ENCODE assay signal across 14 mouse cellular contexts in genomic region chr14:80172799-80173484, GRCm38 (mm10).
DNase-seq lines count a peak whose midpoint lies in the region; ATAC-seq lines count a peak whose summit lies in the region.
"Had no signal": no experiment of that assay in that cellular context is flagged by ENCODE, and none has a peak within 500 bp of the region (broad histone marks: within the 10 kb centered on the region; RNA-seq: fewer than 3 reads in every experiment).

No protein-coding gene starts in this region.

- no peak for DNase-seq in kidney, adult 18-20 months
- DNase-seq in embryo, embryonic 10 days (ENCODE audit: low spot score), result peak; percentile 35
- no peak for DNase-seq in yolk sac, embryonic 10.5 days (ENCODE audit: low spot score)
- DNase-seq: layer of hippocampus, adult 9-11 months; lung, adult 18-20 months; right cerebral cortex, postnatal 25 days had no signal

- H3K4me1 ChIP-seq in kidney, embryonic 15.5 days, result peaks cover 12% of the 10 kb centered on the region; the same call in 1 of the 2 replicates
- peaks cover 13% of the 10 kb centered on the region for H3K4me1 ChIP-seq in forebrain, embryonic 16.5 days (replicated peaks; ENCODE audit: control insufficient read depth, insufficient read depth, low read length)
- peaks cover 32% of the 10 kb centered on the region for H3K4me1 ChIP-seq in midbrain, embryonic 13.5 days (replicated peaks)
- no peaks in the 10 kb centered on the region for H3K4me1 ChIP-seq in heart, embryonic 11.5 days (ENCODE audit: control insufficient read depth, insufficient read depth, low read length)
- H3K4me1 ChIP-seq: heart, embryonic 10.5 days had no signal

- H3K4me2 ChIP-seq in kidney, embryonic 15.5 days, result no peak overlapping the region
- H3K4me2 ChIP-seq in forebrain, embryonic 16.5 days (ENCODE audit: low read length), result no peak overlapping the region
- no peak overlapping the region for H3K4me2 ChIP-seq in midbrain, embryonic 13.5 days (replicated peaks)
- no peak overlapping the region for H3K4me2 ChIP-seq in heart, embryonic 11.5 days

- no peak overlapping the region for H3K27ac ChIP-seq in kidney, embryonic 15.5 days
- no peak overlapping the region for H3K27ac ChIP-seq in forebrain, embryonic 16.5 days (ENCODE audit: low read length)
- no peak overlapping the region for H3K27ac ChIP-seq in midbrain, embryonic 13.5 days
- H3K27ac ChIP-seq in heart, embryonic 11.5 days (ENCODE audit: low read depth, low read length), result no peak overlapping the region
- H3K27ac ChIP-seq: heart, embryonic 10.5 days had no signal

- no peaks in the 10 kb centered on the region for H3K9me3 ChIP-seq in kidney, embryonic 15.5 days (replicated peaks)
- no peaks in the 10 kb centered on the region for H3K9me3 ChIP-seq in forebrain, embryonic 16.5 days (ENCODE audit: control insufficient read depth, low read length)
- H3K9me3 ChIP-seq in midbrain, embryonic 13.5 days, result no peaks in the 10 kb centered on the region
- no peaks in the 10 kb centered on the region for H3K9me3 ChIP-seq in heart, embryonic 11.5 days (replicated peaks; ENCODE audit: control insufficient read depth, low read length)
- H3K9me3 ChIP-seq: heart, embryonic 10.5 days had no signal

- no peak overlapping the region for H3K9ac ChIP-seq in kidney, embryonic 15.5 days
- H3K9ac ChIP-seq in forebrain, embryonic 16.5 days (replicated peaks; ENCODE audit: low read depth, low read length), result no peak overlapping the region
- no peak overlapping the region for H3K9ac ChIP-seq in midbrain, embryonic 13.5 days (replicated peaks)
- H3K9ac ChIP-seq in heart, embryonic 11.5 days (ENCODE audit: low read depth, low read length), result no peak overlapping the region

- peak; percentile 73 for ATAC-seq in kidney, embryonic 15.5 days (replicated peaks; ENCODE audit: low FRiP score)
- peak; percentile 41; the same call in 1 of the 2 replicates for ATAC-seq in forebrain, embryonic 16.5 days
- ATAC-seq in midbrain, embryonic 13.5 days, result peak; percentile 37
- no peak for ATAC-seq in heart, embryonic 11.5 days (replicated peaks; ENCODE audit: insufficient number of reproducible peaks, low FRiP score, low TSS enrichment)
- no peak for ATAC-seq in cerebellum, adult (ENCODE audit: insufficient number of reproducible peaks, low FRiP score, low TSS enrichment)
- ATAC-seq: activated CD4-positive, CD25-positive, alpha-beta regulatory T cell, adult 4 months had no signal

- H3K27me3 ChIP-seq in kidney, embryonic 15.5 days, result no peaks in the 10 kb centered on the region
- no peaks in the 10 kb centered on the region for H3K27me3 ChIP-seq in forebrain, embryonic 16.5 days (replicated peaks; ENCODE audit: control insufficient read depth, insufficient read depth, low read length)
- peaks cover under 1% of the 10 kb centered on the region; the same call in 1 of the 2 replicates for H3K27me3 ChIP-seq in midbrain, embryonic 13.5 days
- H3K27me3 ChIP-seq in heart, embryonic 11.5 days (ENCODE audit: control insufficient read depth, insufficient read depth, low read length), result no peaks in the 10 kb centered on the region

- H3K36me3 ChIP-seq in kidney, embryonic 15.5 days, result no peaks in the 10 kb centered on the region
- H3K36me3 ChIP-seq in forebrain, embryonic 16.5 days (ENCODE audit: control insufficient read depth, insufficient read depth), result no peaks in the 10 kb centered on the region
- H3K36me3 ChIP-seq in midbrain, embryonic 13.5 days, result no peaks in the 10 kb centered on the region
- no peaks in the 10 kb centered on the region for H3K36me3 ChIP-seq in heart, embryonic 11.5 days (ENCODE audit: control insufficient read depth, insufficient read depth, low read length)
- H3K36me3 ChIP-seq: G1E; heart, embryonic 10.5 days had no signal

- WGBS in kidney, embryonic 15.5 days, result 25% methylated on average over 4 of the region's 4 CpGs
- 12% methylated on average over 4 of the region's 4 CpGs for WGBS in forebrain, embryonic 16.5 days
- 37% methylated on average over 4 of the region's 4 CpGs for WGBS in midbrain, embryonic 13.5 days
- WGBS in heart, embryonic 11.5 days (ENCODE audit: insufficient replicate concordance), result 28% methylated on average over 4 of the region's 4 CpGs

- no peak overlapping the region for H3K4me3 ChIP-seq in kidney, embryonic 15.5 days (replicated peaks)
- H3K4me3 ChIP-seq in forebrain, embryonic 16.5 days (replicated peaks; ENCODE audit: low read length), result no peak overlapping the region
- H3K4me3 ChIP-seq in midbrain, embryonic 13.5 days (replicated peaks), result no peak overlapping the region
- H3K4me3 ChIP-seq in heart, embryonic 11.5 days (ENCODE audit: low read depth, low read length), result no peak overlapping the region
- H3K4me3 ChIP-seq: heart, embryonic 10.5 days had no signal

Comparison
In these comparisons a context has a peak if more than half of its experiments do, and no peak if none do; other contexts are left out.
1. ATAC-seq: peak in kidney, embryonic 15.5 days (single experiment), forebrain, embryonic 16.5 days (single experiment) and midbrain, embryonic 13.5 days (single experiment); none in heart, embryonic 11.5 days (single experiment) and cerebellum, adult (single experiment).